Mouse (Mus musculus): Measurements from ENCODE around the gene Amn.

DNA sequence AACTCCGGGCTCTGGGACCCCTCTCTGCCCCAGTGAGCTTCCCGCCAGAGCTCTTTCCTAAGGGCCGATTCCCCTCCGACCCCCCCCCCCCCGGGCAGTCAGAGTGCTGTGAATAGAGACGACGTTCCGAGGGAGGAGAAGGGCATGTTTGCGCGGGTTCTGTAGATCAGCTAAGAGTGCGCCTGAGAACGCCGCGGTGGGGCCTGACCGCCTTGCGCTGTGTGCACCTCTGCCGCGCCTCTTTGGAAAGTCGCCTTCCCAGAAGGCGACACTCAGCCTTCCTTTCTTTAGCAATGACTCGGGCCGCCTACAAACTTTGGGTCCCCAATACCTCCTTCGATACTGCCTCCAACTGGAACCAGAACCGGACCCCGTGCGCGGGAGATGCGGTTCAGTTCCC, 511 bp downstream of the Amn start:
- no peak for TF ChIP-seq CTCF (IDR thresholded peaks at IDR 0.05; ENCODE audit: extremely low read depth, insufficient read length, insufficient replicate concordance, low read depth, low read length)
- no peak; the same call in 1 of the 2 replicates for TF ChIP-seq POLR2A (IDR thresholded peaks at IDR 0.05; ENCODE audit: low read depth, low read length)
